Mouse (Mus musculus): Measurements from ENCODE around the gene Mpv17l. TPM values are rescaled to one million over a fixed set of nuclear protein-coding genes. Genes with fewer than 3 reads are reported as not detected.
A peak's percentile ranks its signal among the peaks of the same experiment; 100 is the strongest.

Gene Mpv17l
- total and polyA plus RNA-seq, 2 experiments from 2014 or later = 50.9 to 58.3 TPM

- ATAC-seq (ENCODE audit: low FRiP score) (no peak), DNase-seq (ENCODE audit: low spot score) (no peak)
- H3K9me3 ChIP-seq (ENCODE audit: low read length) = no peaks in the 10 kb centered on the region
- H3K27me3 ChIP-seq (ENCODE audit: insufficient read depth, low read length) = no peaks in the 10 kb centered on the region
- no peak overlapping the region for H3K4me3 ChIP-seq (ENCODE audit: low read depth, low read length)
- H3K4me2 ChIP-seq (ENCODE audit: low read depth, low read length, poor library complexity, severe bottlenecking) = no peak overlapping the region
- no peak overlapping the region for H3K9ac ChIP-seq (replicated peaks; ENCODE audit: low read length, poor library complexity, severe bottlenecking)
- H3K4me1 ChIP-seq (ENCODE audit: insufficient read depth, low read length) = no peaks in the 10 kb centered on the region
- no peaks in the 10 kb centered on the region for H3K36me3 ChIP-seq (ENCODE audit: insufficient read depth, low read length)
- no peak overlapping the region for H3K27ac ChIP-seq (ENCODE audit: low read depth, low read length)
- TF ChIP-seq CTCF (IDR thresholded peaks at IDR 0.05) = no peak
- WGBS = 88% methylated on average over 3 of the region's 3 CpGs
Measured at GRCm38 (mm10) chr16:13896357-13896756, 6.6 kb upstream of the Mpv17l start.

GRCm38 (mm10) chr16:13898981-13899380, 4.0 kb upstream of the Mpv17l start:
- Histone ChIP-seq H3K4me1 (ENCODE audit: insufficient read depth, low read length) (peaks cover 6% of the 10 kb centered on the region; the same call in 1 of the 2 replicates), H3K9ac (replicated peaks; ENCODE audit: low read length, poor library complexity, severe bottlenecking) (no peak overlapping the region), H3K36me3 (ENCODE audit: insufficient read depth, low read length) (no peaks in the 10 kb centered on the region), H3K4me3 (ENCODE audit: low read depth, low read length) (no peak overlapping the region), H3K4me2 (ENCODE audit: low read depth, low read length, poor library complexity, severe bottlenecking) (no peak overlapping the region), H3K9me3 (ENCODE audit: low read length) (no peaks in the 10 kb centered on the region), H3K27ac (ENCODE audit: low read depth, low read length) (no peak overlapping the region), H3K27me3 (ENCODE audit: insufficient read depth, low read length) (no peaks in the 10 kb centered on the region)
- DNase-seq (ENCODE audit: low spot score) = no peak
- no peak for ATAC-seq (ENCODE audit: low FRiP score)
- no peak for TF ChIP-seq CTCF (IDR thresholded peaks at IDR 0.05)
- WGBS = 72% methylated on average over 2 of the region's 2 CpGs

DNA sequence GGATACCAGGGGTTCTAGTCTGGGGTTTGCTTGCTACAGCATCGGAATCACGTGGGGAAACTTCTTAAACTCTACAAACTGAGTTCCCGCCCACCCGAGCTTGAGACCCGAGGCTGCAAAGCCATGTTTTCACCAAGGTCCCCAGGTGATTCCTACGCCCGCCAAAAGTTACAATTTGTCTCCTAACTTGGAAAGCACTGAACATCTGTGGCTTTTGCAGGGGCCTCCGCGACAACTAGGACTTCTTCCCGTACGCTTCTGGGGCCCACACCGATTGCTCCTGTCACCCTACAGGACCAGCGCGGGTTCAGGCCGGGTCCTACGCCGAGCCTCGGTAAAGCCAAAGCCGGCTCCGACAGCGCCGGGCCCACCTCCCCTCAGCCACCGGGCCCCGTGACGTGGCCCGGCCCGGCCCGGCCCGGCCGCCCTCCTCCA, 547 bp upstream of the Mpv17l start:
- WGBS = 1% methylated on average over 30 of the region's 30 CpGs

DNA sequence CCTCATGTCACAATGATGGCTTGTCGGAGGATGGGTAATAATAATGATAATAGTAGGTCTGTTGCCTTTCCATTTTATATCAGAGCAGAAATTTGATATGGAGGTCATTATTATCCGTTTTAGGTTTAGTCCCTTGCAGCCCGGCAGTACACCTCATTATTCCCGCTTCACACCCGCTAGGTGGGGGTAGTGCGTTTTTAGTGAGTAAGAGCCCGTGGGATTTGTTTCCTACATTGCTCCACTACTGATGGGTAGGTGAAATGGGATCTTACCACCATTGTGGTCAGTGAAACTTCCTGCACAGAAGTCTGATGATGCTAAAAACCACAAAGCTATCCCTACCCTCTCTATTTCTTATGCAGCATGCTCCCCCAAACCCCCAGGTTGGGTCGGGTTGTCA, 527 bp downstream of the Mpv17l start:
- H3K4me3 ChIP-seq (ENCODE audit: low read depth, low read length) = peak overlapping the region; percentile 97
- H3K9ac ChIP-seq (replicated peaks; ENCODE audit: low read length, poor library complexity, severe bottlenecking) = peak overlapping the region; percentile 79
- H3K9me3 ChIP-seq (ENCODE audit: low read length) = no peaks in the 10 kb centered on the region
- DNase-seq (ENCODE audit: low spot score) (peak; percentile 94), ATAC-seq (ENCODE audit: low FRiP score) (peak; percentile 91)
- peak overlapping the region; percentile 87 for H3K27ac ChIP-seq (ENCODE audit: low read depth, low read length)
- H3K4me1 ChIP-seq (ENCODE audit: insufficient read depth, low read length) = peaks cover 6% of the 10 kb centered on the region; the same call in 1 of the 2 replicates
- peak; percentile 84 for TF ChIP-seq CTCF (IDR thresholded peaks at IDR 0.05)
- peak overlapping the region; percentile 74 for H3K4me2 ChIP-seq (ENCODE audit: low read depth, low read length, poor library complexity, severe bottlenecking)
- WGBS = 5% methylated on average over 8 of the region's 8 CpGs
- no peaks in the 10 kb centered on the region for H3K36me3 ChIP-seq (ENCODE audit: insufficient read depth, low read length)
- no peaks in the 10 kb centered on the region for H3K27me3 ChIP-seq (ENCODE audit: insufficient read depth, low read length)

More for the DNA sequence above, 547 bp upstream of the Mpv17l start:
- Histone ChIP-seq H3K27ac (ENCODE audit: low read depth, low read length) (peak overlapping the region; percentile 87), H3K9ac (replicated peaks; ENCODE audit: low read length, poor library complexity, severe bottlenecking) (peak overlapping the region; percentile 79), H3K9me3 (ENCODE audit: low read length) (no peaks in the 10 kb centered on the region), H3K4me3 (ENCODE audit: low read depth, low read length) (peak overlapping the region; percentile 97), H3K4me2 (ENCODE audit: low read depth, low read length, poor library complexity, severe bottlenecking) (peak overlapping the region; percentile 74), H3K4me1 (ENCODE audit: insufficient read depth, low read length) (peaks cover 6% of the 10 kb centered on the region; the same call in 1 of the 2 replicates), H3K27me3 (ENCODE audit: insufficient read depth, low read length) (no peaks in the 10 kb centered on the region), H3K36me3 (ENCODE audit: insufficient read depth, low read length) (no peaks in the 10 kb centered on the region)
- TF ChIP-seq CTCF (IDR thresholded peaks at IDR 0.05) = no peak
- ATAC-seq (ENCODE audit: low FRiP score) (peak; percentile 55; the same call in 1 of the 2 replicates), DNase-seq (ENCODE audit: low spot score) (peak; percentile 16)

GRCm38 (mm10) chr16:13907297-13907696, 4.3 kb downstream of the Mpv17l start:
- 85% methylated on average over 3 of the region's 3 CpGs for WGBS
- Histone ChIP-seq H3K9ac (replicated peaks; ENCODE audit: low read length, poor library complexity, severe bottlenecking) (no peak overlapping the region), H3K27ac (ENCODE audit: low read depth, low read length) (no peak overlapping the region), H3K4me2 (ENCODE audit: low read depth, low read length, poor library complexity, severe bottlenecking) (no peak overlapping the region), H3K36me3 (ENCODE audit: insufficient read depth, low read length) (no peaks in the 10 kb centered on the region), H3K4me3 (ENCODE audit: low read depth, low read length) (no peak overlapping the region), H3K27me3 (ENCODE audit: insufficient read depth, low read length) (no peaks in the 10 kb centered on the region), H3K9me3 (ENCODE audit: low read length) (no peaks in the 10 kb centered on the region), H3K4me1 (ENCODE audit: insufficient read depth, low read length) (no peaks in the 10 kb centered on the region)
- no peak for TF ChIP-seq CTCF (IDR thresholded peaks at IDR 0.05)
- ATAC-seq (ENCODE audit: low FRiP score) = no peak
- DNase-seq (ENCODE audit: low spot score) = no peak

DNA sequence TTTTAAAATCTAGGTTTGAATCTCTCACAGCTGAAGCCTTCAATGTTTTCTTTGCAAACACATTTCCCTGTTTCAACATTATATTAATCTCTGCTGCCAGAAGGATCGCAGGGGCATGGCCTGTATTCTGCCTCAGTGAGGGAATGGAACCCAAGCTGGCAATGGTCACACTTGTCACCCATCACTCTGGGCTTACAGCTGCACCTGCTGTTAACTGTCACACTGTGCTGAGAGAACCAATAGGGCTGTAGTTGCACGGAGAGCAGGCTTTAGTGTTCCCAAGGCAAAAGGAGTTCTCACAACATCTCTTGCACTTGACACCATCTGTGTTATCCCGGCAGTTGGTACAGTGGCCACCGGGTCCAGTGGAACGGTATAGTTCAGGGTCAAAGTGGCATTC, 17.1 kb downstream of the Mpv17l start:
- H3K4me3 ChIP-seq (ENCODE audit: low read depth, low read length) = no peak overlapping the region

More for the DNA sequence above, 17.1 kb downstream of the Mpv17l start:
- no peak overlapping the region for H3K27ac ChIP-seq (ENCODE audit: low read depth, low read length)
- no peaks in the 10 kb centered on the region for H3K4me1 ChIP-seq (ENCODE audit: insufficient read depth, low read length)
- no peak for TF ChIP-seq CTCF (IDR thresholded peaks at IDR 0.05)
- H3K4me2 ChIP-seq (ENCODE audit: low read depth, low read length, poor library complexity, severe bottlenecking) = no peak overlapping the region
- ATAC-seq (ENCODE audit: low FRiP score) = no peak
- H3K27me3 ChIP-seq (ENCODE audit: insufficient read depth, low read length) = no peaks in the 10 kb centered on the region
- no peak overlapping the region for H3K9ac ChIP-seq (replicated peaks; ENCODE audit: low read length, poor library complexity, severe bottlenecking)
- no peak for DNase-seq (ENCODE audit: low spot score)
- H3K36me3 ChIP-seq (ENCODE audit: insufficient read depth, low read length) = peaks cover 6% of the 10 kb centered on the region; the same call in 1 of the 2 replicates
- peaks cover 12% of the 10 kb centered on the region; the same call in 1 of the 2 replicates for H3K9me3 ChIP-seq (ENCODE audit: low read length)
- 94% methylated on average over 5 of the region's 5 CpGs for WGBS

Data from midbrain, postnatal 0 days (tissue).